Mouse (Mus musculus) lung, postnatal 0 days (tissue): ENCODE measurements at regions not wholly inside any gene's neighbourhood (a gene's known extent, or its start where the extent isn't known, plus 50 kb on each side); places are given as distances from the start of the nearest gene placed in this dataset.

Experiments
- CTCF ChIP-seq: IDR thresholded peaks from 2 replicates; pipeline ENCODE4 v1.5.1; 2016; ENCODE audit warnings: antibody characterized with exemption, mild to moderate bottlenecking
- EP300 ChIP-seq: IDR thresholded peaks from 2 replicates; pipeline ENCODE4 v1.6.1; 2016; ENCODE audit warnings: antibody characterized with exemption, mild to moderate bottlenecking, control low read depth

GRCm38 (mm10) chr10:14602681-14603080, 57.2 kb upstream of the Adgrg6 start:
- TF ChIP-seq CTCF (no peak), EP300 (no peak)
